Mouse (Mus musculus) left cerebral cortex, postnatal 36 days (tissue): ENCODE measurements around the gene Iapp. TPM values are rescaled to one million over a fixed set of nuclear protein-coding genes. Genes with fewer than 3 reads are reported as not detected.
"Not testable (repeated sequence)": the region's sequence is repeated elsewhere in the genome, so short reads cannot be mapped to it uniquely, and the experiment has no call there.

Source experiments
- DNase-seq, 2 experiments: peaks; one replicate each; pipeline ENCODE4 v3.0.0; 2021 to 2022; ENCODE audit warnings: low spot score in 2 of 2, mixed read lengths in 1 of 2
- intact Hi-C: fragments of 180-260 bp; cut with DNase I; formaldehyde crosslinking; loops from one replicate; pipeline ENCODE4 v1.15.1; 2025
- total RNA-seq, 2 experiments: library from RNA; stranded (reverse); gene quantifications; 2 replicates each; pipeline ENCODE4 v1.2.3; 2021

Iapp gene
- total RNA-seq = not detected

DNA sequence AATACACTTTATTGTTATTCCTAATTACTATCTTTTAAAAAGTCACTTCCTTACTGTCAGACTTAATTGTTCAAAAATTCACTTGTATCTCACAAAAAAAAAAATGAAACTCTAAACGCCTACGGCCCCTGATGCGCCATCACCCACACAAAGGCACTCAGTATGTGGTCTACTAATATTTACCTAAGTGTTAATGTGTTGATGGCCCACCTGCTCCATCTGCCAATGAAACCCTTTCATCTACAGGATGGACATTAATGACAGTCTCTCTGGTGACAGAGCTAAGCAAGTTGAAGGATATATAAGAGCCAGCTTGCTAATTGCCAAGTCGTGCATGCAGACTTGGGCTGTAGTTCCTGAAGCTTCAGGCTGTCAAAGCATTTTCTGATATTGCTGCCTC is at the start of gene Iapp:
Iapp (plus strand) TSS at position 326 of the 400 bp plus-strand sequence.
- no peak for DNase-seq
- intact Hi-C loops = no loop called here

DNA sequence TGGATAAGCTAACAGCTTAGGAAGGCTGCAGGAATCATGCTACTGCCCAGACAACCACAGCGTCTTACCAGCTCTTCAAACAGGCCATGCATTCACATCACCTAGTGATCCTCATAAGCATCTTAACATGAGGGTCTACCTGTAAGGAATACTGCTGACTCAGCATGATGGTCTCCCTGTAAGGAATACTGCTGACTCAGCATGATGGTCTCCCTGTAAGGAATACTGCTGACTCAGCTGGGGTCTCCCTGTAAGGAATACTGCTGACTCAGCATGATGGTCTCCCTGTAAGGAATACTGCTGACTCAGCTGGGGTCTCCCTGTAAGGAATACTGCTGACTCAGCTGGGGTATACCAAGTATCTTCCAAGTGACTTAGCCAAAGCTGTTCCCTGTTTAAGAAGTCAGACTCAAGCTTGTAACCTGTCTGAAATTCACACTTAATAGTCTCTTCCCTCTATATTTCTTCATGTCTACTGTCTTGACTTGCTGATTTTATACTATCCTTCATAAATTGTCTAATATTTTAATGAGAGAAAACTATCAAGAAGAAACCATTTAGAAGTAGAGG is 47.4 kb upstream of the Iapp start:
- intact Hi-C loops, DNase-seq: not testable (repeated sequence)

DNA sequence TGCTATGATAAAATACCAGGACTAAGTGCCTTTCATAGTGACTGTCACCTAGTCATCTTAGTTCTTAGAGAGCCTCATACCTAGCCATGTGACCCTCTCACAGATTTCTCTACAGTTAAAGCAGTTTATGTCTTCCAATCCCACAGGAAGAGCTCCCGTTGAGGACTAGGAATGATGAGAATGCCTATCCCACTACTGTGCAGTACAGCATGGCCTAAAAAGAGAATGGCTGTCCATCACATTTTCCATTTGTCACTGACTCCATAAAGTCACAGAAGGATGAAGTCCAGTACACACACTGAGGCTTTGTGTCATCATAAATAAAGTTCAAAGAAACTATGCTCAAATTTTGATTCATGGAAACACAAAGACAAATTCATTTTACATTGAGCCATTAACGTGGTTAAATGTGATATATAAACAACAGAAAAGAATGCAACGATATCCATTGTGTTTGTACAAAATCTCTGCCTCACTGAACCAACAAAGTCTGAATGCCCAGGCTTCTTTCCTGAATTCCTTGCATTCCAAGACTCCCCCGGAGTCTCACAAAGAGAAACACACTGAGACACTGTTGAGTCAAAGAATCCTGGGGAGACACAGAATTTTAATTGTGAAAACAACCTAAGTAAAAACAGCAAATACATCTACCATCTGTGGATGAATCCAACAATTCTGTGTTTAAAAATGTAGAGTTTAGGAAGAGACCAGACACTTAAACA is 22.3 kb upstream of the Iapp start:
- no peak for DNase-seq
- intact Hi-C loops = no loop called here

DNA sequence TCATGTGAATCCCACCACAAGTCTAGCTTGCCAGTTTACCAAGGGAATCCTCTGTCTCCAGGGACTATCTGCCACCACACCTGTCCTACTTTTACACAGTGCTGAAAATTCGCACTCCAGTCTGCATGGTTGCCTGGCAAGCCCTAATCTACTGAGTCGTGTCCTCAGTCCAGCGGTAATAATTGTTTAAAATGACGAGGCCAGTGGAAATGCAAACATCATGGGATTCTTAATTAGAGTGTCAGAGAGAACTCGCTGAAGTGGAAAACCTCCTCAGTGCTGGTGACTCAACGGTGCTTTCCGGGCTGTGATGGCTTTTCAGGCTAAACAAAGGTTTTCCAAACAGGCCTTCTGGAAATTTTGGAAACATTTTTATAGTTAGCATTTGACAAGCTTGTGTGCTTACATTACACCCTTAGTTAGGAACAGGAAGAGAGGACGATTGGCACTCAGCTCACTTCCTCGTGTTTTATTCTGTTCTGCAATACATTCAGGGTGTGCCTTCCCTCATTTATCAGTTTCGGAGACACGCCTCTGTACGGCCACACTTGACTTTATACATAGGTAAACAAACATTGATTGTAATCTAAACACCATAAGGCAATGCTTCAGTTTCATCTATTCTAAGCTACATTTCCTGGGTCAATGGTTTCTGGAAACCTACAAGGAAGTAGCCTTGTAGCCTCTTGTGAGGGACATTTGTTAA is 8.7 kb upstream of the Iapp start:
- no peak for DNase-seq
- intact Hi-C loops = no loop called here

DNA sequence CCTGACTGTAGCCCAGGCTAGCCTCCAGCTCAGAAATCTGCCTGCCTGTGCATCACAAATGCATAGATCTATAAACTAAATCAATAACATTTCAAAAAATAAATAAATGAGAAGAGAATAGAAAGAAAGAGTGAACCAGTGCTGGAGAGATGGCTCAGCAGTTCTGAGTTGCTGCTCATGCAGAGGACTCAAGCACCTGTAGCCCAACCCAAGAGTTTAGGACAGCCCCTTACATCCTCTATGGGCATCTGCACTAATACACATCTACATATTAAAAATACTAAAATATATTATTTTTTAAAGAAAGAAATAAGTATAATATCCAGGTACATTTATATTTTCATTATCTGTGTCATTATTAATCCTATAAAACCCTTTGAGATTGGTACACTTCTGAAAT is 6.9 kb downstream of the Iapp start:
- intact Hi-C loops = no loop called here
- DNase-seq = no peak

DNA sequence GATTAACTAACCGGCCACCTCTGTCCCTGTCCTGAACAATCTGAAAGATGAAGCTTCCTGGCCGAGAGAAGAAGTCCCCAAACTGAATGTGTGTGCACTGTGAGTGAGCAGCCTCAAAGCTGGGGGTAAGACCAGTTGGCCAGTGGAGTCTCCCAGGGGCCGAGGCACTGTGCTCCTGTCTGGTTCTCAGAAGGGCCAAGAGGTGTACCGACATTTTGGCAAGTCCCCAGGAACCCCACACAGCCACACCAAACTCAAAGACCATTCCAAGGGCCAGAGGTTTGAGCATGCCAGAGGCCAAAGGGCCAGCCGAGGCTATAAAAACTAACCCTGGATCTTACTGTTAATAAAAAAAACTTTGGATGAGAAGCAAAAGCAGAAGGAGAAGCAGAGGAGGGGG is 16.1 kb downstream of the Iapp start:
- DNase-seq = no peak
- intact Hi-C loops = no loop called here

DNA sequence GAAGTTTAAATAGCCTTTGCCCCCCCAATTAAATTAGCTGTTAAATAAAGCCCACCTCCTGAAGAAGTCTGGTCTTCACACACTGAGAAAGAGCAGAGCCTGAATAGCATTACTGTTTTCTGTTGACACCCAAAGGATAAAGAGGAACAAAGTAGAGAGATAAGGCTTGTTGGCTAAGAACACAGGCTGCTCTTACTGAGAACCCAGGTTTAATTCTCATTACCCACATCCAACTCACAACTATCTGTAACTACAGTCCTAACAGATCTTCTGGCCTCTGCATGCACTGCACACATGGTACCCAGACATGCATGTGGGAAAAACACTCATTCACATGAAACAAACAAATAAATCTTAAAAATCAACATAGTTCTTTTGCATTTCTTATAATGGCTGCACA is 18.9 kb downstream of the Iapp start:
- intact Hi-C loops = no loop called here

DNA sequence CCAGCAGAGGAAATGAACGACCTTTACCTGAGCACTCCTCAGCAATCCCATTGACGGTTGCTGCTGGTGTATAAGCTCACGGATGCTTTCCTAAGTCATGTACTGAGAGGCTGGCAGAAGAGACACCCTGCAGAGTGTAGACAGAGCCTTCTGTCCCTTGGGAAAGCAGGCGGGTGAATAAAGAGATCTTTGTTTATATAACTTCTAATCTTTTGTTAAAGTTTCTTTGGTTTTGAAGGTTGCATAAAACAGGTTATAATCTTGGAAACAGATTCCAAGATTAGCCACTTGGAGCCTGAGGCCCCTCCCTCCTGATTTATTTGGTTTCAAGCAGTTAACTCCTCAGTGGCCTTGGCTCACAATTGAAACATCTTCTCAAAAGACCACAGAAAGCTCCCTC is 24.7 kb downstream of the Iapp start, which contains the start of gene Slco1a5:
Slco1a5 (minus strand) TSS at position 101 of the 400 bp plus-strand sequence.
- intact Hi-C loops = no loop called here
- no peak for DNase-seq

More for the DNA sequence above, 18.9 kb downstream of the Iapp start:
- no peak for DNase-seq

DNA sequence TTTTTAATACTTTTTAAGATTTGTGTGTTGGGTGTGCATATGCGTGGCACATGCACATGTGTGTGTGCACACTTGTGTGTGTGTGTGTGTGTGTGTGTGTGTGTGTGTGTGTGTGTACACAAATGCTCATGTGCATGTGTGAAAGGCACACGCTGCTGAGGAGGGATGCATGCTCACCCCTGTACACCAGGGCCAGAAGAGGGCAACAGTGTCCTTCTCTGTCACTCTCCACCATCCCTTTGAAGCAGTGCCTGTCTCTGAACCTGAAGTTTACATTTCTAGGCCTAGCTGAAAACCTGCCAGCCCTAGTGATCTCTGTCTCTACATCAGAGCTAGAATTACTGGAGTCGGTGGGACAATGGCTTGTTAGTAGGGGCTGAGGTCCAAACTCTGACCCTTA is 28.4 kb downstream of the Iapp start:
- DNase-seq = no peak
- intact Hi-C loops = no loop called here

DNA sequence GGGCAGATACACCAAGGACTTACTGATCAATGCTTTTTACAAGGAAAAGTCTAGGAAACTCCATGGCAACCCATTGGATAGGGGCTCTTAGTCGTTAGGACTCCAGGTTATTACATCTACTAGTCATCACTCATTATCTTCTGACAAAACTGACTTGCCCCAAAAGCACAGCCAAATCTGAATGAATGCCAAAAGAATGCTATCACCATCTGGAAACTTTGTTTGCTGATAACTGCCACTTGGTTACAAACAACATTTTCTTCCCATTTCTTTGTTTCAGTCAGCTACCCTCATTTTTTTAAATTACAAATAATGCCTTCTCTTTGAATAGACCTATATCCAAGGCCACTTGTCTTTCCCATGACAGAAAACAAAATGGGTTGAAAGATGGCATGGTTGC is 31.0 kb downstream of the Iapp start:
- intact Hi-C loops = no loop called here
- no peak for DNase-seq

DNA sequence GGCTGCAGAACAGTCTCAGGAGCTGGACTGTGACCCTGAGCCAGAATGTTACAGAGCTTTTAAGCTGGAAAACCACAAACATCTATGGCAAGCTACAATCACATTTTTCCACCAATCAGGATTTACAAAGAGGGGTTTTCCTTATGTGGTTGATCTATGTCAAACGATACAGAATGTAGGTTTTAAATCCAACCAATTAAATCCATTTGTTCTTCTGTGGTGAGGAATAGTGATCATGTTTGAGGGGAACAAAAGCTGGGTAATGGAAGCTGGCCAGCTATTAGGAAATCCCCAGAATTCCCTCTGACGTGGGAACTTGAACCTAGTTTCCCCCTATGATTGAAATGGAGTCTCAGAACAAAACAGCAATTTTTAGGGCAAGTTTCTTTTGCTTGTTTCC is 40.7 kb downstream of the Iapp start:
- no peak for DNase-seq
- intact Hi-C loops = no loop called here

DNA sequence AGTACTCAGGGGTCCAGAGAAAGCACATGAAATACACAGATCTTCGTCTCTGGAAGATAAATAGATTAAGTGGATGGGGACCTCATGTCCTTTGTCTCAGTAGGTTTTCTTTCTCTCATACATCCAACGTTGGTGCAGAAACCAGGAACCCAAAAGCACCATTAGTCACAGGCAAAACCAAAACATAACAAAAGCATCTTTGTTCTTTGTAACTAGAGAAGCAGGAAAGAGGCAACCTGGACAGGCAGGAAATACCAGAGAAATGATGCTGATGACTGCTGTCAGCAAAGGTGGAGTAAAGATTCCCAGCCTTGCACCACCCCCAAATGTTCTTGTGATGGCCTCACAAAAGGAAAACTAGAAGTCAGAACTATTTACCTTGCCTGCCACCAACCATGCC is 41.4 kb downstream of the Iapp start:
- intact Hi-C loops = no loop called here
- DNase-seq = no peak

DNA sequence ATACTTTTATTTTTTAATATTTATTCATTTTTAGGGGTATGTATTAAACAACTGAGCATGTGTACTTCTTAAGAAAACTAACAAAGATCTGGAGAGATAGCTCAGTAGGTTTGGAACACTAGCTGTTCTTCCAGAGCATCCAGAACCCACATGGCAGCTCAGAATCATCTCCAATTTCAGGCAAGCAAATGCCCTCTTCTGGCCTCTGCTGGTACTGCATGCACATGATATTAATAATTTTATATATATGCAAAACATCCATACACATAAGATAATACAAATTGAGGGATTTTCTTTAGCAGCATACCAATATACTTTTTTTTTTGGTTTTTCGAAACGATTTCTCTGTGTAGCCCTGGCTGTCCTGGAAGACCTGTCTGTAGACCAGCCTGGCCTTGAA is 45.3 kb downstream of the Iapp start:
- intact Hi-C loops = no loop called here

DNA sequence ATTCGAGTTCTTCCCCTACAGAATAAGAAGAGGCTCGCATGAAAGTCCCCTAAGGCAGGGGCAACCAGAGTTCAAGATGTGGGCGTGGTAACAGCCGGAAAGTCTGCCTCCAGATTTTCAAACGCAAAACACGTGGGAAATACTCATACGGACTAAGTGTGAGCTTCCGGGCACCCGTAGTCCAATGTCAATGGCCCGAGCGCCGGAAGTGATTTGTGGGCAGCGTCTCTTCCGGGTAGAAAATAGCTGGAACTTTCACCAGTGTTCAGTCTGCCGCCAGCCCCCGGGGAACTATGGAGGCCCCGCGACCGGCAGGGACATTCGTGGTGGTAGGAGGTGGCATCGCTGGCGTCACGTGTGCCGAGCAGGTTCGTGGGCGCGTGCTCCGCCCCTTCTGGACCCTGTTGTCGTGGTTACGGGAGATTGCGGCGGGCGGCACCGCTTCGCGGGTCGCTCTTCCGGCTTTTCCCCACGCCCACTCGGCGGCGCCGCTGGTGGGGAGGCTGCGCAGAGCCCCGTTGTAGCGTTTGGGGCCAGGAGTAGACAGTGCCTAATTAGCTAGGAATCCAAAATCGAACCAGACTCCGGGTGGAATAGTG is 47.3 kb downstream of the Iapp start, which contains the start of gene Pyroxd1:
Pyroxd1 (plus strand) TSS at position 215 of the 599 bp plus-strand sequence.
- intact Hi-C loops = loop anchor here (5.0 kb wide), 1 partner anchor 42 kb away; the partner anchor contains the start of genes Golt1b and Recql
- peak; percentile 90 to 91 for DNase-seq

More for the DNA sequence above, 45.3 kb downstream of the Iapp start:
- DNase-seq = peak in 1 of 2 experiments; percentile 31

DNA sequence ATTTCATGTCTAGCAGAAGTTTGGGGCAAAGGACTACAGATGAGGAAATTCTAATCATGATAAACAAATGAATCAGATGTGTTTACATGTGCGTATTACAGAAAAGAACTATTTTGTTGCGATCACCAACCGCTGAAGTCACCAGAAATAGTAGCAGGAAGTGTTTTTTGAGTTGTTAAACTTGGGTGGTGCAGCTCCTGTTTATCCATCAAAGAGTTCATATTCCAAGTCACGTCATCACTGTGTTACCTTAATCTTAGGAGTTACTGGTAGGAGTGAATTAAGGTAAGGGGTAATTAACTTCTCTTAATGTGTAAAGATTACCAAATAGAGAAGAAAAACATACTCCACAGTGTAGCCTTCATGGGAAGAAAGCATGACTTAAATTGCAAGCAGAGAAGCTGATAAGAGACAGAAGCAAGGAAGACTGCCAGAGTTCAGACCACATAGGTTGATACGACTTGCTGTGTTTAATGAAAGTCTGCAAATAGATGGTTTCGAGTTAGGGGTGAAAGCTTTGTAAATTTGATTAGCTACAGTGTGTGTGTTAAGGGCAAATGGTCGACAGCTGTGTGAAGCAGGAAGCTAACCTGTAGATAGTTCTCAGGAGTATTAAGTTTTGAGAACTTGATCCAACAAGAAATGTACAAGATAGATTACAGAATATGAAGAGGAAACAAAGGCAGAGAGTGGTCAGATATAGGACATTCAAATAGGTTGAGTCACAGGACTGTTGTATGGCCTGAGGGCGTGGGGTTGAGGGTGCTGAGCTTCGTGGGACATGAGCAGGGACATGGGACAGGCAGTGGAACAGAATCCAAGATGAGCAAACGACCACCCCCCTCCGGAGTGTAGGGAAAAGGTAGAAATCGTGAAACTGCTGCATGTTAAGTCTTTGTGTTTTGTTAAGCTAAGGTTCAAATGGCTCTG is 48.2 kb downstream of the Iapp start:
- intact Hi-C loops = loop anchor here (5.0 kb wide), 1 partner anchor 41 kb away; the partner anchor contains the start of genes Golt1b and Recql
- no peak for DNase-seq

DNA sequence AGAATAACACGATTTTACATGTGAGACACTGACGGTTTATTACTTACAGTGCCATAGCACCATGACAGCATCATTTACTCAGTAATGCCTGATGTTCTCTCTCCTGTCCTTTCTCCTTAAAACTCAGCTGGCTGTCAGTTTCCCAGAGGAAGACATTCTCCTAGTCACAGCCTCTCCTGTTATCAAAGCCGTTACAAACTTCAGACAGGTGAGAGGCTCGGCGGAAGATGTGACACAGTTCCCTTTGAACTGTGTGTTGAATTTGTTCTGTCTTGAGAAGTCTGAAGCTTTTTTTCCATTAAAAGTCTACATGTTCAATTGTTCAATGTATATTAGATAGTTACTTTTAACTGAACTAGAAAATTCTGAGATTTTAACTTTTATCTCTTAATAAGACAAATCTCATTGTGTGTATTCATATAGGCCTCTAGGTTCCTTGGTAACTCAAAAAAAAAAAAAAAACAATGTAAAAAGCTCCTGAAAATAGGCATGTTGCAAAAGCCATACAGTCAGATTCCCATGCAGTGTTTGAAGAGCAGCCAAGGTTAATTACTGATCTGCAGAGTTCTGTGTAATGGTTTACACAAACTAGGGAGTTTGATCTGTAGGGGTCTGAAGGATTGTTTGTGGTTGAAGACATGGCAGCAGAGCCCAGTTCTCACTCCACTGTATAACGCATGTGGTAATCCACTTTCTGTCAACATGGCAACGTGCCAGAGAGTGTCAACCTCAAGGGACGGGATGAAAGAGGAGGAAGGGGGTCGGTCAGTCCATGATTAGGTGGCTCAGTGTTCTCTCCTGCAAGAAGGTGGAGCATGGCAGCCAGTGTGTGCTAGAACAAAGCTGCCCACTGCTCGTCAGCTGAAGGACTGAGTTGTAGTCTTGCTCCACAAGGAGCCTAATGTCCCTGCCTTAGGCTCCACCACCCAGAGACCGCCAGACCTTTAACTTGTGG is 49.5 kb downstream of the Iapp start:
- DNase-seq = no peak
- intact Hi-C loops = loop anchor here (5.0 kb wide), 1 partner anchor 40 kb away; the partner anchor contains the start of genes Golt1b and Recql

DNA sequence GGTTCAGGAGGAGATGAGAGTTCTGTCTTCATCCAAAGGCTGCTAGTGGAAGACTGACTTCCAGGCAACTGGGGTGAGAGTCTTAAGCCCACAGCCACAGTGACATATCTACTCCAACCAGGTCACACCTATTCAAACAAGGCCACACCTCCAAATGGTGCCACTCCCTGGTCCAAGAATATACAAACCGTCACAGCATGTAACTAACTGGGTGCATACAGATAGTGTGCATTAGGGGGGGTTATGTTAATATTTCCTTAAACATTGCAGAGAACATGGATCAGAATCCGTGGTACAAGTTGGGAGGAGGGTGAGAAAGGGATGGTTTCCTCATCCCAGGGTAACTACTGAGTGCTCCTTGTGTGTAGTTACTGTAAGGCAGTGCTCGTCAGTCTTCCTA is 53.9 kb downstream of the Iapp start:
- DNase-seq, intact Hi-C loops: not testable (repeated sequence)
